Mouse (Mus musculus) forebrain, embryonic 11.5 days (tissue): Measurements from ENCODE around the gene Dnajc30. TPM values are rescaled to one million over a fixed set of nuclear protein-coding genes. Genes with fewer than 3 reads are reported as not detected.
A peak's percentile ranks its signal among the peaks of the same experiment; 100 is the strongest.
"Not testable (repeated sequence)": the region's sequence is repeated elsewhere in the genome, so short reads cannot be mapped to it uniquely, and the experiment has no call there.

Experiments used
- ATAC-seq: fragments of 200-750 bp; cut with Nextera tagmentation; replicated peaks from 2 replicates; pipeline ENCODE4 v1.8.0; 2017; ENCODE audit warnings: moderate TSS enrichment; ENCODE audit not compliant: low FRiP score
- DNase-seq: peaks from one replicate; pipeline ENCODE4 v3.0.0-alpha.2; 2017; ENCODE audit warnings: low spot score
- H3K27ac ChIP-seq: fragments of 300-500 bp; sonication (generic); 2 replicates; pipeline ENCODE4 v1.5.1; 2014; ENCODE audit warnings: low read depth, low read length
- H3K27me3 ChIP-seq: fragments of 300-500 bp; sonication (generic); 2 replicates; pipeline ENCODE4 v1.6.1; 2014; ENCODE audit warnings: mild to moderate bottlenecking, low read length, mixed read lengths; ENCODE audit not compliant: control insufficient read depth, insufficient read depth
- H3K36me3 ChIP-seq: fragments of 300-500 bp; sonication (generic); 2 replicates; pipeline ENCODE4 v1.6.1; 2014; ENCODE audit warnings: mild to moderate bottlenecking, low read length, moderate library complexity, mixed read lengths; ENCODE audit not compliant: control insufficient read depth, insufficient read depth
- H3K4me1 ChIP-seq: fragments of 300-500 bp; sonication (generic); replicated peaks from 2 replicates; pipeline ENCODE4 v1.6.1; 2014; ENCODE audit warnings: low read length, mixed read lengths; ENCODE audit not compliant: control insufficient read depth, insufficient read depth
- H3K4me2 ChIP-seq: fragments of 300-500 bp; sonication (generic); 2 replicates; pipeline ENCODE4 v1.6.1; 2014; ENCODE audit warnings: low read depth, mild to moderate bottlenecking, low read length, moderate library complexity, mixed read lengths; ENCODE audit not compliant: severe bottlenecking
- H3K4me3 ChIP-seq: fragments of 300-500 bp; sonication (generic); 2 replicates; pipeline ENCODE4 v1.5.1; 2014; ENCODE audit warnings: low read depth, low read length
- H3K9ac ChIP-seq: fragments of 300-500 bp; sonication (generic); 2 replicates; pipeline ENCODE4 v1.6.1; 2014; ENCODE audit warnings: low read length
- H3K9me3 ChIP-seq: fragments of 300-500 bp; sonication (generic); 2 replicates; pipeline ENCODE4 v1.6.1; 2016; ENCODE audit warnings: low read length, mixed read lengths; ENCODE audit not compliant: control insufficient read depth
- WGBS: fragments of 180-500 bp; shearing (Covaris S2); extraction: QIAGEN DNeasy Blood & Tissue Kit; methylation state at CpG from one replicate; pipeline ENCODE4 v1.1.7; 2014; 5-methylcytosine and 5-hydroxymethylcytosine counted together
- polyA plus RNA-seq: library from polyadenylated mRNA; unstranded; fragments of >200 nt; fragmentation: Nextera tagmentation; extraction: Ambion mirVana; gene quantifications from 2 replicates; pipeline ENCODE4 v1.2.1, GENCODE M21; 2014

Dnajc30 gene
- polyA plus RNA-seq, 1 experiment from 2014 or later, result 26.2 TPM

- H3K9me3 ChIP-seq, result no peaks in the 10 kb centered on the region
- H3K36me3 ChIP-seq, result no peaks in the 10 kb centered on the region
- 24% methylated on average over 20 of the region's 21 CpGs for WGBS
- no peak overlapping the region for H3K27ac ChIP-seq
- H3K4me1 ChIP-seq, result no peaks in the 10 kb centered on the region
- no peak overlapping the region for H3K4me3 ChIP-seq
- no peak overlapping the region for H3K4me2 ChIP-seq
- no peak for DNase-seq
- H3K9ac ChIP-seq, result no peak overlapping the region
- ATAC-seq, result no peak
- no peaks in the 10 kb centered on the region for H3K27me3 ChIP-seq
These were observed 21.8 kb upstream of the Dnajc30 start for GRCm38 (mm10) chr5:135042105-135042788.

GRCm38 (mm10) chr5:135044575-135044974 is 19.4 kb upstream of the Dnajc30 start:
- no peaks in the 10 kb centered on the region for H3K9me3 ChIP-seq
- no peak overlapping the region for H3K27ac ChIP-seq
- WGBS, result 93% methylated on average over 3 of the region's 3 CpGs
- no peak overlapping the region for H3K9ac ChIP-seq
- no peak for ATAC-seq
- no peak for DNase-seq
- H3K4me2 ChIP-seq, result no peak overlapping the region
- H3K4me3 ChIP-seq, result no peak overlapping the region
- H3K27me3 ChIP-seq, result no peaks in the 10 kb centered on the region
- H3K36me3 ChIP-seq, result no peaks in the 10 kb centered on the region
- no peaks in the 10 kb centered on the region for H3K4me1 ChIP-seq

- Histone ChIP-seq H3K4me3 (no peak overlapping the region), H3K9ac (no peak overlapping the region), H3K9me3 (no peaks in the 10 kb centered on the region), H3K27ac (no peak overlapping the region), H3K36me3 (no peaks in the 10 kb centered on the region), H3K27me3 (no peaks in the 10 kb centered on the region), H3K4me2 (no peak overlapping the region), H3K4me1 (no peaks in the 10 kb centered on the region)
- no peak for DNase-seq
- 95% methylated on average over 5 of the region's 5 CpGs for WGBS
- no peak for ATAC-seq
These were observed 15.5 kb upstream of the Dnajc30 start for GRCm38 (mm10) chr5:135048539-135048938.

- H3K4me2 ChIP-seq, result not testable (repeated sequence)
These were observed 14.7 kb upstream of the Dnajc30 start for GRCm38 (mm10) chr5:135049268-135049667.

GRCm38 (mm10) chr5:135053356-135053755 is 10.6 kb upstream of the Dnajc30 start:
- WGBS, result 94% methylated on average over 12 of the region's 12 CpGs
- no peak overlapping the region for H3K4me2 ChIP-seq
- DNase-seq, result no peak
- H3K27ac ChIP-seq, result no peak overlapping the region
- no peak overlapping the region for H3K4me3 ChIP-seq
- no peak overlapping the region for H3K9ac ChIP-seq
- no peak for ATAC-seq
- no peaks in the 10 kb centered on the region for H3K27me3 ChIP-seq
- no peaks in the 10 kb centered on the region; the same call in 1 of the 2 replicates for H3K36me3 ChIP-seq
- no peaks in the 10 kb centered on the region for H3K4me1 ChIP-seq
- H3K9me3 ChIP-seq, result no peaks in the 10 kb centered on the region

More at GRCm38 (mm10) chr5:135049268-135049667, 14.7 kb upstream of the Dnajc30 start:
- not testable (repeated sequence) for H3K27me3 ChIP-seq, H3K9me3 ChIP-seq, H3K4me1 ChIP-seq, H3K27ac ChIP-seq, H3K4me3 ChIP-seq, H3K36me3 ChIP-seq, DNase-seq, ATAC-seq, H3K9ac ChIP-seq
- WGBS, result 79% methylated on average over 6 of the region's 6 CpGs

GRCm38 (mm10) chr5:135064382-135064766 is 372 bp downstream of the Dnajc30 start:
- Histone ChIP-seq H3K27me3 (no peaks in the 10 kb centered on the region), H3K4me3 (peak overlapping the region; percentile 92), H3K4me2 (peak overlapping the region; percentile 93), H3K9me3 (no peaks in the 10 kb centered on the region), H3K27ac (0 out of 2 replicates have a peak overlapping the region, but pooled peaks have one; percentile 31), H3K36me3 (peaks cover 5% of the 10 kb centered on the region; the same call in 1 of the 2 replicates), H3K4me1 (no peaks in the 10 kb centered on the region), H3K9ac (peak overlapping the region; percentile 84)
- DNase-seq (no peak), ATAC-seq (peak; percentile 65)
- WGBS, result under 1% methylated on average over 40 of the region's 40 CpGs

- not testable (repeated sequence) for H3K4me1 ChIP-seq, ATAC-seq, DNase-seq, H3K27me3 ChIP-seq, H3K36me3 ChIP-seq, H3K9me3 ChIP-seq
- Histone ChIP-seq H3K9ac (peak within 1 kb of the TSS; percentile 84), H3K27ac (0 out of 2 replicates have a peak within 1 kb of the TSS, but pooled peaks have one; percentile 31), H3K4me3 (peak within 1 kb of the TSS; percentile 92), H3K4me2 (peak within 1 kb of the TSS; percentile 93)
- 79% methylated on average over 9 of the region's 9 CpGs for WGBS
These were observed 976 bp downstream of the Dnajc30 start, which contains the start of gene Bud23 for GRCm38 (mm10) chr5:135064909-135065446. Gene Bud23 (minus strand): TSS chr5:135064959.

GRCm38 (mm10) chr5:135066008-135066407 is 2.0 kb downstream of the Dnajc30 start:
- WGBS, result 84% methylated on average over 3 of the region's 3 CpGs
- Histone ChIP-seq H3K27me3 (no peaks in the 10 kb centered on the region), H3K4me1 (no peaks in the 10 kb centered on the region), H3K4me2 (no peak overlapping the region), H3K4me3 (no peak overlapping the region), H3K9me3 (no peaks in the 10 kb centered on the region), H3K36me3 (no peaks in the 10 kb centered on the region; the same call in 1 of the 2 replicates), H3K27ac (no peak overlapping the region), H3K9ac (no peak overlapping the region)
- no peak for DNase-seq
- ATAC-seq, result no peak
